ENCODE assay signal across 1 mouse cellular context in genomic region chr7:25869789-25870188, GRCm38 (mm10).
TF ChIP-seq lines count a peak whose summit lies in the region.

No protein-coding gene starts in this region.

TF ChIP-seq in MEL, 35 proteins besides CTCF, POLR2A, EP300 and RAD21 (continued from another document):
- TF ChIP-seq ETS1 (IDR thresholded peaks at IDR 0.05; ENCODE audit: low read depth, low read length) (no peak), GATA1 (IDR thresholded peaks at IDR 0.05; ENCODE audit: low read depth, low read length) (no peak), CHD2 (IDR thresholded peaks at IDR 0.05; ENCODE audit: low read length) (no peak), POLR2AphosphoS5 (IDR thresholded peaks at IDR 0.05; ENCODE audit: borderline replicate concordance, low read depth, low read length) (no peak), GABPA (IDR thresholded peaks at IDR 0.05; ENCODE audit: low read depth, low read length) (no peak), MYC (IDR thresholded peaks at IDR 0.05; ENCODE audit: low read depth, low read length) (no peak), UBTF (IDR thresholded peaks at IDR 0.05; ENCODE audit: borderline replicate concordance, insufficient read depth, low read depth, low read length) (no peak), ELF1 (IDR thresholded peaks at IDR 0.05; ENCODE audit: low read depth, low read length) (no peak), ZNF384 (IDR thresholded peaks at IDR 0.05; ENCODE audit: low read depth, low read length) (peak; percentile 63)
